Mouse (Mus musculus) stomach, postnatal 0 days (tissue): ENCODE results near the gene Mfap3.

Source experiments
- CTCF ChIP-seq: IDR thresholded peaks from 2 replicates; pipeline ENCODE4 v1.5.1; 2016; ENCODE audit warnings: antibody characterized with exemption, low read depth, mild to moderate bottlenecking, moderate library complexity
- EP300 ChIP-seq: optimal IDR thresholded peaks from 2 replicates; pipeline ENCODE3; 2016; ENCODE audit warnings: antibody characterized with exemption

DNA sequence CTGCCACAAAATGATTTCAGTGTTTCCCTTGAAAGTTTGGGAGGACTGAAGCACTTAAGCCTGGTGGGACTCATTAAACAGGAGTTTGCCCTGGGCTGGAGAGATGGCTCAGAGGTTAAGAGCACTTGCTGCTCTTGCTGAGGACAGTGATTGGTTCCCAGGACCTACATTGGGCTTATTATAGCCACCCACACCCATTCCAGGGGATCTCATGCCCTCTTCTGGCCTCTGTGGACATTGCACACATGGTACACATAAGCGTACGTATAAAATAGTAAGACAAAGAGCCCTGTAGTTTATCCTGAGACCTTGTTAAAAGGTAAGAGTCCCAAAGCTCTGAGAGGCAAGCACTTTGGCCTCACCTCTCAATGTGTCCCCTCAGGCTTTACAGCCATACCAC, 31.8 kb downstream of the Mfap3 start:
- TF ChIP-seq EP300: no peak
- peak; percentile 47 for TF ChIP-seq CTCF
